Mouse (Mus musculus): ENCODE results near the gene Gm29666. TPM values are rescaled to one million over a fixed set of nuclear protein-coding genes. Genes with fewer than 3 reads are reported as not detected.
A peak's percentile ranks its signal among the peaks of the same experiment; 100 is the strongest.
"Not testable (repeated sequence)": the region's sequence is repeated elsewhere in the genome, so short reads cannot be mapped to it uniquely, and the experiment has no call there.

Gm29666 gene
- total and polyA plus RNA-seq, 2 experiments from 2014 or later = 0.47 to 0.86 TPM

DNA sequence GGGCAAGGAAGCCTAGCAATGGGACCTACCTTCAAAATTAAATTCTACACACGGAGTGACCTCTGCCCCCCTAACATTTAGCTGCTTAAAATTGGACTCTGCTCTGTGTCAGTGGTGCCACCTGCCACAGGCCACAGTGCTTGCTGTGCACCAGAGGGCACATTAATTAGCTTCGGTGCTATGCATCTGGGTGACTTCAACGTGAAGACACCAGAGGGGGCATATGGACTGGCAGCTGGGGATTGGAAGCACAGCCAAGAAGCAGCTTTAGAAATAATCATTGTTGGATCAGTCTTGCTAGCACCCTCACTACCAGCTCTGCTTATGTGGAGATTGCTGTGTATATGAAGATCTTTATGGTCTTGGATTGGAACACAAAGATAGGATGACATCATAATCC lies 6.6 kb downstream of the Gm29666 start:
- no peak overlapping the region for H3K27ac ChIP-seq (ENCODE audit: low read depth, low read length)
- TF ChIP-seq CTCF (IDR thresholded peaks at IDR 0.05; ENCODE audit: low read depth) = no peak

GRCm38 (mm10) chr15:84903843-84904385 lies 15.9 kb downstream of the Gm29666 start:
- no peaks in the 10 kb centered on the region for H3K4me1 ChIP-seq (ENCODE audit: insufficient read depth)
- no peaks in the 10 kb centered on the region for H3K27me3 ChIP-seq (ENCODE audit: insufficient read depth, low read length)
- no peak for DNase-seq
- H3K9ac ChIP-seq = no peak overlapping the region
- H3K4me3 ChIP-seq (ENCODE audit: low read depth, low read length) = no peak overlapping the region
- no peaks in the 10 kb centered on the region for H3K9me3 ChIP-seq (ENCODE audit: low read length)
- TF ChIP-seq CTCF (IDR thresholded peaks at IDR 0.05; ENCODE audit: low read depth) = no peak
- no peak overlapping the region for H3K27ac ChIP-seq (ENCODE audit: low read depth, low read length)
- H3K4me2 ChIP-seq (ENCODE audit: low read depth) = no peak overlapping the region
- WGBS = 64% methylated on average over 7 of the region's 7 CpGs
- H3K36me3 ChIP-seq (ENCODE audit: insufficient read depth) = no peaks in the 10 kb centered on the region
- no peak for ATAC-seq

More for the DNA sequence above, 6.6 kb downstream of the Gm29666 start:
- Histone ChIP-seq H3K4me3 (ENCODE audit: low read depth, low read length) (no peak overlapping the region), H3K9me3 (ENCODE audit: low read length) (no peaks in the 10 kb centered on the region), H3K4me2 (ENCODE audit: low read depth) (no peak overlapping the region), H3K4me1 (ENCODE audit: insufficient read depth) (no peaks in the 10 kb centered on the region), H3K36me3 (ENCODE audit: insufficient read depth) (no peaks in the 10 kb centered on the region), H3K9ac (no peak overlapping the region), H3K27me3 (ENCODE audit: insufficient read depth, low read length) (no peaks in the 10 kb centered on the region)
- WGBS = 68% methylated on average over 3 of the region's 3 CpGs
- DNase-seq (peak; percentile 4), ATAC-seq (no peak)

DNA sequence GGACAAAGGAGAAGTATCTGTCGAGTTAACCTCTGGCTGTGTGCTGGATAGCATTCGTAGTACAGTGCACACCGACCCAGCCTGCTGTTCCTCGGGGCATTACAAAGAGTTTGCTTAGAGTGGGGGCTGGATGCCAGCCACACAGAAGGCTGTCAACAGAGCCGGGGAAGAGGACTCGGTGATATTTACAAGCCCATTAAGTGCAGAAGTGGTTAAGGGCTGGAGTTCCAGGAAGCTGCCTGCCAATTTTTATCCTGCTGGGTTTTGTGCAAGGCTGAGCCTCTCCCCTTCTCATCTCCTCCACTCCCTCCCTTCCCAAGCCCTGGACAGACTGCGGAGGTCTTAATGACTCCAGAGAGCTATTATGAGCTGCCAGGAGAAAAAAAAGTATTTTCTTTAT lies 21.8 kb downstream of the Gm29666 start:
- H3K27me3 ChIP-seq (ENCODE audit: insufficient read depth, low read length) = no peaks in the 10 kb centered on the region
- no peak for TF ChIP-seq CTCF (IDR thresholded peaks at IDR 0.05; ENCODE audit: low read depth)
- peak overlapping the region; percentile 3; the same call in 1 of the 2 replicates for H3K4me2 ChIP-seq (ENCODE audit: low read depth)
- no peaks in the 10 kb centered on the region for H3K9me3 ChIP-seq (ENCODE audit: low read length)
- DNase-seq (peak; percentile 49), ATAC-seq (peak; percentile 63)
- WGBS = 6% methylated on average over 7 of the region's 7 CpGs
- H3K27ac ChIP-seq (ENCODE audit: low read depth, low read length) = no peak overlapping the region
- H3K4me3 ChIP-seq (ENCODE audit: low read depth, low read length) = no peak overlapping the region
- H3K36me3 ChIP-seq (ENCODE audit: insufficient read depth) = no peaks in the 10 kb centered on the region
- H3K9ac ChIP-seq = no peak overlapping the region
- H3K4me1 ChIP-seq (ENCODE audit: insufficient read depth) = no peaks in the 10 kb centered on the region

DNA sequence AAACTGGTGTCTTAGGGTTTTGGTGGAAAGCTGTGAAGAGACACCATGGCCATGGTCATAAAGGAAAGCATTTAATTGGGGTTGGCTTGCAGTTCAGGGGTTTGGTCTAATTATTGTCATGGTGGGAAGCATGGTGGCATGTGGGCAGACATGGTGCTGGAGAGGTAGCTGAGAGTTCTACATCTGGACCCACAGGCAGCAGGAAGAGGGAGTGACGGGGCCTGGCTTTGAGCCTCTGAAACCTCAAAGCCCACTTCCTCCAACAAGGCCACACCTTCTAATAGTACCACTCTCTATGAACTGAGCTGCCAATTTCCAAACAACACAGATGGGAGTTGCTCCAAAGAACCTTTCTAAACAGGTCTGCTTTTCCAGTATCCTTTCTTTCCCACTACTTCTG lies 23.2 kb downstream of the Gm29666 start:
- Histone ChIP-seq H3K4me3 (ENCODE audit: low read depth, low read length) (no peak overlapping the region), H3K4me1 (ENCODE audit: insufficient read depth) (no peaks in the 10 kb centered on the region), H3K27me3 (ENCODE audit: insufficient read depth, low read length) (no peaks in the 10 kb centered on the region), H3K36me3 (ENCODE audit: insufficient read depth) (no peaks in the 10 kb centered on the region), H3K4me2 (ENCODE audit: low read depth) (no peak overlapping the region), H3K9me3 (ENCODE audit: low read length) (no peaks in the 10 kb centered on the region), H3K27ac (ENCODE audit: low read depth, low read length) (no peak overlapping the region), H3K9ac (no peak overlapping the region)
- DNase-seq (no peak), ATAC-seq (no peak)
- 85% methylated on average over 1 of the region's 1 CpGs for WGBS
- TF ChIP-seq CTCF (IDR thresholded peaks at IDR 0.05; ENCODE audit: low read depth) = no peak

GRCm38 (mm10) chr15:84896216-84896615 lies 23.6 kb downstream of the Gm29666 start:
- H3K9me3 ChIP-seq (ENCODE audit: low read length); H3K4me3 ChIP-seq (ENCODE audit: low read depth, low read length); H3K27me3 ChIP-seq (ENCODE audit: insufficient read depth, low read length); H3K4me2 ChIP-seq (ENCODE audit: low read depth); ATAC-seq; H3K4me1 ChIP-seq (ENCODE audit: insufficient read depth); H3K9ac ChIP-seq; H3K36me3 ChIP-seq (ENCODE audit: insufficient read depth); H3K27ac ChIP-seq (ENCODE audit: low read depth, low read length); DNase-seq: not testable (repeated sequence)
- WGBS = 83% methylated on average over 10 of the region's 10 CpGs

GRCm38 (mm10) chr15:84891658-84892057 lies 28.2 kb downstream of the Gm29666 start:
- ATAC-seq = peak; percentile 50; the same call in 1 of the 2 replicates

GRCm38 (mm10) chr15:84891246-84891645 lies 28.6 kb downstream of the Gm29666 start:
- Histone ChIP-seq H3K4me2 (ENCODE audit: low read depth) (no peak overlapping the region), H3K9ac (no peak overlapping the region), H3K27me3 (ENCODE audit: insufficient read depth, low read length) (no peaks in the 10 kb centered on the region), H3K4me1 (ENCODE audit: insufficient read depth) (no peaks in the 10 kb centered on the region), H3K4me3 (ENCODE audit: low read depth, low read length) (no peak overlapping the region), H3K36me3 (ENCODE audit: insufficient read depth) (no peaks in the 10 kb centered on the region), H3K9me3 (ENCODE audit: low read length) (no peaks in the 10 kb centered on the region), H3K27ac (ENCODE audit: low read depth, low read length) (no peak overlapping the region)
- no peak for ATAC-seq
- 61% methylated on average over 3 of the region's 3 CpGs for WGBS
- DNase-seq = no peak
- no peak for TF ChIP-seq CTCF (IDR thresholded peaks at IDR 0.05; ENCODE audit: low read depth)

More at GRCm38 (mm10) chr15:84891658-84892057, 28.2 kb downstream of the Gm29666 start:
- WGBS = 4% methylated on average over 3 of the region's 3 CpGs
- Histone ChIP-seq H3K4me1 (ENCODE audit: insufficient read depth) (no peaks in the 10 kb centered on the region), H3K9ac (no peak overlapping the region), H3K4me2 (ENCODE audit: low read depth) (no peak overlapping the region), H3K36me3 (ENCODE audit: insufficient read depth) (no peaks in the 10 kb centered on the region), H3K27me3 (ENCODE audit: insufficient read depth, low read length) (no peaks in the 10 kb centered on the region), H3K4me3 (ENCODE audit: low read depth, low read length) (no peak overlapping the region), H3K9me3 (ENCODE audit: low read length) (no peaks in the 10 kb centered on the region), H3K27ac (ENCODE audit: low read depth, low read length) (no peak overlapping the region)
- DNase-seq = peak; percentile 86
- TF ChIP-seq CTCF (IDR thresholded peaks at IDR 0.05; ENCODE audit: low read depth) = peak; percentile 88
